Mouse (Mus musculus): ENCODE results near the gene Fam53b. TPM values are rescaled to one million over a fixed set of nuclear protein-coding genes. Genes with fewer than 3 reads are reported as not detected.

The Fam53b gene
- polyA plus RNA-seq, 1 experiment from 2014 or later: 15.5 TPM

DNA sequence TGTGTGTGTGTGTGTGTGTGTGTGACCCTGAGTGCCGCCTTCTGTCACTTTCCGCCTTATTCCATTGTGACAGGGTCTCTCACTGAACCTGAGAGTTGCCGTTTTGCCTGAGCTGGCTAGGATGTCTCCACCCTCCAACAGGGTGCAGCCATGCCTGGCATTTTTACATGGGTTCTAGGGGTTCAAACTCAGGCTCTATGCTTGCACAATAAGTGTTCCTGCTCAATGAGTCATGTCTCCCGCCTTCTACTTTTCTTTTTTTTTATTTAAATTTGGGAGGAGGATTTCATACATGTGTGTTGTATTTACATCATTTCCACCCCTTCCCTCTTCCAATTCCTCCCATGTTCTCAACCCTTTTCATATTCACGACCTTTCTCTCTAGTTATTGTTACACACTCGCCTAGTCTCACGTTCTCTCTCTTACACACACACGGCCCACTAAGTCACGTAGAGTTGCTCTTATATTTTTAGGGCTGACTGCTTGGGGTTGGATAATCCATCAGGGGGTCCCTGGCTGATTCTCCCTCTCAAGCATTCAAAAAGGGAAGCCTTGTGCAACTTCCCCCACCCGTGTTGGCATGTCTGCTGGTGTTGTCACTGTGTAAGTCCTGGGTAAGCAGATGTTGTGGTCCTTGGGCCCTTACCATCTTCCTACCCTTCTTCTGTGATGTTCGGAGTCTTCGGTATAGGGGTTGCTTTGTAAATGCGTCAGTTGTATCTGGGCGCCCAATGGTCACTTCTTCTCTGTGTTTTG is 122.8 kb downstream of the Fam53b start:
- no peak for DNase-seq
- no peaks in the 10 kb centered on the region for H3K27me3 ChIP-seq (ENCODE audit: control insufficient read depth, insufficient read depth, low read length)
- no peak overlapping the region for H3K4me3 ChIP-seq (replicated peaks; ENCODE audit: low read depth, low read length)
- H3K9me3 ChIP-seq (ENCODE audit: control insufficient read depth, low read length): no peaks in the 10 kb centered on the region
- no peak for ATAC-seq (ENCODE audit: low FRiP score, low TSS enrichment)
- H3K36me3 ChIP-seq (ENCODE audit: control insufficient read depth, insufficient read depth, low read length): no peaks in the 10 kb centered on the region
- H3K27ac ChIP-seq (replicated peaks; ENCODE audit: low read depth, low read length): no peak overlapping the region
- WGBS: 88% methylated on average over 14 of the region's 14 CpGs
- H3K4me2 ChIP-seq (ENCODE audit: low read length): no peak overlapping the region
- H3K9ac ChIP-seq (replicated peaks; ENCODE audit: low read length): no peak overlapping the region
- H3K4me1 ChIP-seq (ENCODE audit: control insufficient read depth, insufficient read depth, low read length): no peaks in the 10 kb centered on the region

DNA sequence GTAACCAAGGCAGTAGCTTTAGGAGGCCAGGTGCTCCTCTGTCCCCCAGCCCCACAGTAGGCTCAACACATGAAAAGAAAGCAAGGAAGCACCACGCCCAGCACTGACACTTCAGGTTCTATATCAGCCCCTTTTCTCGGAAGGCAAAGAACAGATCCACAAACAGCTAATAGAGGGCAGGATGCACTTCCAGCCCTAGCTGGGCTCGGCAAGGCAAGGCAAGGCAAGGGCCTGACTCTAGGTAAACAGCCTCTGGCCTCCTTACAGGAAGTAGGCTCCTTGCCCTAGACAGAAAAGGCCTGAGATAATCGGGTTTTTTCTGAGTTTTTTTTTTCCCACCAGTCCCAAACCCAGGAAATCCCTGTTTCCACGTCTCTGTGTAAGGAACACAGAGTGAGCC is 124.0 kb downstream of the Fam53b start:
- no peak overlapping the region for H3K4me2 ChIP-seq (ENCODE audit: low read length)
- H3K27me3 ChIP-seq (ENCODE audit: control insufficient read depth, insufficient read depth, low read length): no peaks in the 10 kb centered on the region
- WGBS: 81% methylated on average over 5 of the region's 5 CpGs
- no peaks in the 10 kb centered on the region for H3K4me1 ChIP-seq (ENCODE audit: control insufficient read depth, insufficient read depth, low read length)
- no peak overlapping the region for H3K9ac ChIP-seq (replicated peaks; ENCODE audit: low read length)
- no peaks in the 10 kb centered on the region for H3K36me3 ChIP-seq (ENCODE audit: control insufficient read depth, insufficient read depth, low read length)
- H3K4me3 ChIP-seq (replicated peaks; ENCODE audit: low read depth, low read length): no peak overlapping the region
- ATAC-seq (ENCODE audit: low FRiP score, low TSS enrichment) (no peak), DNase-seq (no peak)
- no peaks in the 10 kb centered on the region for H3K9me3 ChIP-seq (ENCODE audit: control insufficient read depth, low read length)
- no peak overlapping the region for H3K27ac ChIP-seq (replicated peaks; ENCODE audit: low read depth, low read length)

DNA sequence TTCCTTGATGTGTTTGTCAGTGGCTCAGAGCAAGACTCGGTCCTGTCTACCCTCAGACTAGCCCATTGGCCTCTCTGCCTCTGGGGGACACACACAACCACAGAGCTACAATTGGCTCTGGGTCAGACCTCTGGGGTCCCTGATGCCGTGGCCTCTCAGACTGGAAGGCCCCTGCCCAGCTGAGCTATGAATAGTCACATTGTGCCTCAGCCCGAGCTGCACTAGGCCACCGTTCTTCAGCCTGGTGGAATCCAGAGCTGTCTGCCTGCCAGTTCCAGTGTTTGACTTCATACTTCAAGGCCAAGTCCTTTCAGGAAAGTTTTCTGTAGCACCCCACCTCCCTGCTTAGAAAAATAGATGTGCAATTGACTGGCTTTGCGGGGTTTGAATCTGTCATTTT is 125.0 kb downstream of the Fam53b start:
- DNase-seq (no peak), ATAC-seq (ENCODE audit: low FRiP score, low TSS enrichment) (no peak)
- WGBS: 65% methylated on average over 5 of the region's 5 CpGs
- no peaks in the 10 kb centered on the region for H3K27me3 ChIP-seq (ENCODE audit: control insufficient read depth, insufficient read depth, low read length)
- H3K27ac ChIP-seq (replicated peaks; ENCODE audit: low read depth, low read length): no peak overlapping the region
- H3K4me3 ChIP-seq (replicated peaks; ENCODE audit: low read depth, low read length): no peak overlapping the region
- no peaks in the 10 kb centered on the region for H3K9me3 ChIP-seq (ENCODE audit: control insufficient read depth, low read length)
- H3K36me3 ChIP-seq (ENCODE audit: control insufficient read depth, insufficient read depth, low read length): no peaks in the 10 kb centered on the region
- H3K4me2 ChIP-seq (ENCODE audit: low read length): no peak overlapping the region
- no peak overlapping the region for H3K9ac ChIP-seq (replicated peaks; ENCODE audit: low read length)
- no peaks in the 10 kb centered on the region for H3K4me1 ChIP-seq (ENCODE audit: control insufficient read depth, insufficient read depth, low read length)

DNA sequence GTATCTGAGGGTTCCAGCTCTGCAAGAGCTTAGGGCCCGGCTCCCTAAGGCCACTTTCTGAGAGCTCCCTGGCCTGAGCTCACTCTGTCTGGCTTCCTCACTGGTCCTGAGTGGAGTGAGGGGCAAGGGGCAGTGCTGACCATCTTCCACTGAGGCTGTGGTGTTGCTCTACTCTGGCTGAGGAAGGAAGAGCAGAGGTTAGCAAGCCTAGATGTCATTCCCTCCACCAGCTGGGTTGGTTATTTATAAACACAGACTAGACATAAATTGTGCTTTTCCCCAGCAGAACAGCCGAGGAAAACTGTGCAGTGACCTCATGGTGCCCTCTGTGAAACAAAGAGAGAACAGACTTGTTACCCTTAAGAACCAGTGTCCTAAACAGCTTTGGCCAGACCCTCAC is 125.8 kb downstream of the Fam53b start:
- no peak for ATAC-seq (ENCODE audit: low FRiP score, low TSS enrichment)
- Histone ChIP-seq H3K4me3 (replicated peaks; ENCODE audit: low read depth, low read length) (no peak overlapping the region), H3K9ac (replicated peaks; ENCODE audit: low read length) (no peak overlapping the region), H3K4me1 (ENCODE audit: control insufficient read depth, insufficient read depth, low read length) (no peaks in the 10 kb centered on the region), H3K36me3 (ENCODE audit: control insufficient read depth, insufficient read depth, low read length) (no peaks in the 10 kb centered on the region), H3K27ac (replicated peaks; ENCODE audit: low read depth, low read length) (no peak overlapping the region), H3K9me3 (ENCODE audit: control insufficient read depth, low read length) (no peaks in the 10 kb centered on the region), H3K27me3 (ENCODE audit: control insufficient read depth, insufficient read depth, low read length) (no peaks in the 10 kb centered on the region), H3K4me2 (ENCODE audit: low read length) (no peak overlapping the region)
- DNase-seq: no peak
- 74% methylated on average over 2 of the region's 2 CpGs for WGBS

DNA sequence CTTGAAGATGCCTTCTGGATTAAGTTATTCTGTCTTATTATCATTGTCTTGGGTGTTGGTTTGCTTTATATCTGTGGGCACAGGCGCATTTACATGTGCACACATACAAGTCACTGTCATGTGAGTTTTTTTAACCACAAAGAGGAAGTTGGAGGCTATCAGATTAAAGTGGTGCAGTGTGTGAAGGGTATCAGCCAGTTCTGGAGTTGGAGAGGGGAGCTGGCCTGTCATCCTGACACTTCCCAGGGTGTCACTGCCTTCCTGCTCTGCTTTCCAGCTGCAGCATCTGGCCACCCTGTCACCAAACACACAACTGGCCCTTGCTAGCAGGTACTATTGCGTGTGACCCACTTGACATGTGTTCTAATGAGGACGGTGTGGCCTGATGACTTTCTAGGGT is 127.2 kb downstream of the Fam53b start:
- Histone ChIP-seq H3K27me3 (ENCODE audit: control insufficient read depth, insufficient read depth, low read length) (no peaks in the 10 kb centered on the region), H3K36me3 (ENCODE audit: control insufficient read depth, insufficient read depth, low read length) (no peaks in the 10 kb centered on the region), H3K9me3 (ENCODE audit: control insufficient read depth, low read length) (no peaks in the 10 kb centered on the region), H3K4me3 (replicated peaks; ENCODE audit: low read depth, low read length) (no peak overlapping the region), H3K4me1 (ENCODE audit: control insufficient read depth, insufficient read depth, low read length) (no peaks in the 10 kb centered on the region), H3K27ac (replicated peaks; ENCODE audit: low read depth, low read length) (no peak overlapping the region), H3K4me2 (ENCODE audit: low read length) (no peak overlapping the region), H3K9ac (replicated peaks; ENCODE audit: low read length) (no peak overlapping the region)
- ATAC-seq (ENCODE audit: low FRiP score, low TSS enrichment): no peak
- 92% methylated on average over 3 of the region's 3 CpGs for WGBS
- no peak for DNase-seq

DNA sequence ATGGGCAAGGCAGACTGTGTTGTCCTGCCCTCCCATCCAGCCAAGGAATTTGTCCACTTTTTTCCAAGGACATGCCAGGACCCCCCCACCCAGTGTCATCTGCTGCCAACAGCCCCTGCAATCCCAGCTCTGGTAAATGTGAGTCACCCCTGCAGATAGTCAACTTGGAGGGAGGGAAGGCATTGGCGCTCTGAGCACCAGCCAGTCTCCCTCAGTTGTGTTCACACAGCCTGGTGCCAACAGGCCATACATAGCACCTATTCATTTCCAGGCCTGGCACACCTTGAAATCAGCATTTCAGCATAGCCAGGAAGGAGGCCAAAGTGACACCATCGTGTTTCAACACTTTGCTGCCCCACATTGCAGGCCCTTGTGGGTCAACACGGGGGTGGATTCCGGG is 129.8 kb downstream of the Fam53b start:
- H3K4me3 ChIP-seq (replicated peaks; ENCODE audit: low read depth, low read length): no peak overlapping the region
- no peak for ATAC-seq (ENCODE audit: low FRiP score, low TSS enrichment)
- no peaks in the 10 kb centered on the region for H3K4me1 ChIP-seq (ENCODE audit: control insufficient read depth, insufficient read depth, low read length)
- H3K4me2 ChIP-seq (ENCODE audit: low read length): no peak overlapping the region
- no peak overlapping the region for H3K27ac ChIP-seq (replicated peaks; ENCODE audit: low read depth, low read length)
- H3K9me3 ChIP-seq (ENCODE audit: control insufficient read depth, low read length): no peaks in the 10 kb centered on the region
- DNase-seq: no peak
- H3K9ac ChIP-seq (replicated peaks; ENCODE audit: low read length): no peak overlapping the region
- no peaks in the 10 kb centered on the region for H3K36me3 ChIP-seq (ENCODE audit: control insufficient read depth, insufficient read depth, low read length)
- H3K27me3 ChIP-seq (ENCODE audit: control insufficient read depth, insufficient read depth, low read length): no peaks in the 10 kb centered on the region
- whole genome bisulfite sequencing: 84% methylated on average over 4 of the region's 4 CpGs

DNA sequence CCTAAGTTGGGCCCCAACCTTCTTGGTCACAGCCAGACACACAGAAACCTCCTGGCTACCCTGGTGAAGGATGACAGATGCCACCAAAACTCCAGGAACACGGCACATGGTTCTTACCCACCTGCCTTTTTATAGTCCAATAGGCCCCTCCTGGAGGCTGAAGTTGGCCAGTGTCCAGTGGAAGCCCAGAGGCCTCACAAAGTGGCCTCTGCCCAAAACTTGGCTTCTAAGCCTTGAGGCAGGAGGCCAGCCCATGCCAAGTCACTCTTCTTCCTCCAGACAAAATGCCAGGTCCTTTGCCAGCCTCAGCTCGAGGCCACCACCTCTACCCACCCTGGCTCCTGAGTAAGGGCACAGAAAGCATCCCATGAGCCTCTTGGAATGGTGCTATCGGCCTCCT is 130.8 kb downstream of the Fam53b start:
- DNase-seq (no peak), ATAC-seq (ENCODE audit: low FRiP score, low TSS enrichment) (no peak)
- Histone ChIP-seq H3K27me3 (ENCODE audit: control insufficient read depth, insufficient read depth, low read length) (no peaks in the 10 kb centered on the region), H3K27ac (replicated peaks; ENCODE audit: low read depth, low read length) (no peak overlapping the region), H3K4me3 (replicated peaks; ENCODE audit: low read depth, low read length) (no peak overlapping the region), H3K4me1 (ENCODE audit: control insufficient read depth, insufficient read depth, low read length) (no peaks in the 10 kb centered on the region), H3K4me2 (ENCODE audit: low read length) (no peak overlapping the region), H3K36me3 (ENCODE audit: control insufficient read depth, insufficient read depth, low read length) (no peaks in the 10 kb centered on the region), H3K9me3 (ENCODE audit: control insufficient read depth, low read length) (no peaks in the 10 kb centered on the region), H3K9ac (replicated peaks; ENCODE audit: low read length) (no peak overlapping the region)
- 75% methylated on average over 3 of the region's 3 CpGs for whole genome bisulfite sequencing

DNA sequence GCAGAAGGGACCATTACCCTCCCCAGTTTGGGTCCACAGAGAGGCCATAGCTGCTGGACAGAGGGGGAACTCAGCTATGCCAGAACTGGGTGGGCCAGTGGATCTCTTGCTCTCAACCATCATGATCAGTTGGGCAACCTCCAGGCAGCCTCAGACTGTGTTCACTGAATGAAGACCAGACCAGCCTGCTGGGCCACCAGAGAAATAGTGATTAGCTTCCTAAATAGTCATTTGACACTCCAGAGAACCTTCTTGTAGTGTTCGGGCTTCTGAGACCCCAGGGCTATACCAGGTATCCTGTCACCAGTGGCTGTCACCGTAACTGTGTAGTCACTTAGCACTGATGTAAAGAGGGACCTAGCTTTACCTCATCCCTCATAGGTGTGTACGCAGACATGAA is 131.3 kb downstream of the Fam53b start:
- 88% methylated on average over 3 of the region's 3 CpGs for WGBS
- Histone ChIP-seq H3K9ac (replicated peaks; ENCODE audit: low read length) (no peak overlapping the region), H3K27me3 (ENCODE audit: control insufficient read depth, insufficient read depth, low read length) (no peaks in the 10 kb centered on the region), H3K4me1 (ENCODE audit: control insufficient read depth, insufficient read depth, low read length) (no peaks in the 10 kb centered on the region), H3K36me3 (ENCODE audit: control insufficient read depth, insufficient read depth, low read length) (no peaks in the 10 kb centered on the region), H3K4me2 (ENCODE audit: low read length) (no peak overlapping the region), H3K9me3 (ENCODE audit: control insufficient read depth, low read length) (no peaks in the 10 kb centered on the region), H3K27ac (replicated peaks; ENCODE audit: low read depth, low read length) (no peak overlapping the region), H3K4me3 (replicated peaks; ENCODE audit: low read depth, low read length) (no peak overlapping the region)
- no peak for DNase-seq
- ATAC-seq (ENCODE audit: low FRiP score, low TSS enrichment): no peak

DNA sequence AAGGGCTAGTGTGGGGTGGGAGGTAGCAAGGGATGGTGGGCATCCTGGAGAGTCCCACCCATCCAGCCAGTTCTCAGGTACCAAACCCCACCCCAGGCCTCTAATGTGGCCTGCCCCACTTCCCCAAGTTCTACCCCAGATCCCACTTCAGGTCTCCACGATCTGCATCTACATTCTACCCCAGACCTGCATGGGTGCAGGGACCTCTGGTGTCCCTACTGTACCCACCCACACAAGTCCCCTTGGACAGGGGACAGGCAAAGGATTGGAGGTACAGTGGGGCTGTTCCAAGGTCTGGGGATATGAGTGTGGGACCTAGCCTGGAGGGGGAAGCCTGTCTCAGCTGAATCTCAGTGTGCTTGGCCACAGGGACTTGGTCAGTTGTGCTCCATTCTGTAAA is 131.9 kb downstream of the Fam53b start:
- H3K4me1 ChIP-seq (ENCODE audit: control insufficient read depth, insufficient read depth, low read length): no peaks in the 10 kb centered on the region
- no peak overlapping the region for H3K4me2 ChIP-seq (ENCODE audit: low read length)
- WGBS: 89% methylated on average over 1 of the region's 1 CpGs
- no peak overlapping the region for H3K27ac ChIP-seq (replicated peaks; ENCODE audit: low read depth, low read length)
- no peak for DNase-seq
- H3K4me3 ChIP-seq (replicated peaks; ENCODE audit: low read depth, low read length): no peak overlapping the region
- no peak for ATAC-seq (ENCODE audit: low FRiP score, low TSS enrichment)
- no peak overlapping the region for H3K9ac ChIP-seq (replicated peaks; ENCODE audit: low read length)
- no peaks in the 10 kb centered on the region for H3K9me3 ChIP-seq (ENCODE audit: control insufficient read depth, low read length)
- no peaks in the 10 kb centered on the region for H3K27me3 ChIP-seq (ENCODE audit: control insufficient read depth, insufficient read depth, low read length)
- H3K36me3 ChIP-seq (ENCODE audit: control insufficient read depth, insufficient read depth, low read length): no peaks in the 10 kb centered on the region

Measured in midbrain, embryonic 14.5 days (tissue).